ENCODE assay signal across 26 mouse cellular contexts in genomic region chr1:165948214-165948813, GRCm38 (mm10). TPM values are rescaled to one million over a fixed set of nuclear protein-coding genes. Genes with fewer than 3 reads are reported as not detected.
DNase-seq lines count a peak whose midpoint lies in the region; ATAC-seq and TF ChIP-seq lines count a peak whose summit lies in the region.
"Had no signal": no experiment of that assay in that cellular context is flagged by ENCODE, and none has a peak within 500 bp of the region (broad histone marks: within the 10 kb centered on the region; RNA-seq: fewer than 3 reads in every experiment).

No protein-coding gene starts in this region.

- H3K4me3 ChIP-seq in hindbrain, postnatal 0 days (ENCODE audit: low read length): no peak overlapping the region
- no peak overlapping the region for H3K4me3 ChIP-seq in hindbrain, embryonic 12.5 days
- H3K4me3 ChIP-seq in forebrain, embryonic 15.5 days: no peak overlapping the region
- H3K4me3 ChIP-seq: heart, embryonic 10.5 days; layer of hippocampus, adult 2 months; left cerebral cortex, adult 2 months; limb, embryonic 12.5 days; liver, embryonic 13.5 days; lung, embryonic 15.5 days; midbrain, embryonic 12.5 days; stomach, embryonic 15.5 days had no signal

- H3K9ac ChIP-seq in hindbrain, postnatal 0 days (replicated peaks; ENCODE audit: low read length): no peak overlapping the region
- no peak overlapping the region for H3K9ac ChIP-seq in hindbrain, embryonic 12.5 days
- no peak overlapping the region for H3K9ac ChIP-seq in forebrain, embryonic 15.5 days (replicated peaks)
- H3K9ac ChIP-seq: hindbrain, embryonic 14.5 days; limb, embryonic 12.5 days; liver, embryonic 13.5 days; lung, embryonic 15.5 days; midbrain, embryonic 12.5 days; stomach, embryonic 15.5 days had no signal

- no peak overlapping the region for H3K4me2 ChIP-seq in hindbrain, postnatal 0 days (ENCODE audit: low read depth, low read length)
- H3K4me2 ChIP-seq in hindbrain, embryonic 12.5 days (replicated peaks): no peak overlapping the region
- no peak overlapping the region for H3K4me2 ChIP-seq in forebrain, embryonic 15.5 days (replicated peaks)
- H3K4me2 ChIP-seq: hindbrain, embryonic 14.5 days; limb, embryonic 12.5 days; liver, embryonic 13.5 days; lung, embryonic 15.5 days; midbrain, embryonic 12.5 days; stomach, embryonic 15.5 days had no signal

- no peak for TF ChIP-seq POLR2A in brain, embryonic 14.5 days (IDR thresholded peaks at IDR 0.05; ENCODE audit: borderline replicate concordance, extremely low read depth, insufficient read depth, insufficient read length, poor library complexity, severe bottlenecking)

- H3K36me3 ChIP-seq in hindbrain, postnatal 0 days (ENCODE audit: insufficient read depth, low read length): no peaks in the 10 kb centered on the region
- H3K36me3 ChIP-seq in hindbrain, embryonic 12.5 days: no peaks in the 10 kb centered on the region
- no peaks in the 10 kb centered on the region for H3K36me3 ChIP-seq in forebrain, embryonic 15.5 days
- H3K36me3 ChIP-seq: limb, embryonic 12.5 days; liver, embryonic 13.5 days; lung, embryonic 15.5 days; midbrain, embryonic 12.5 days; stomach, embryonic 15.5 days had no signal

- WGBS in hindbrain, postnatal 0 days: 48% methylated on average over 2 of the region's 2 CpGs
- WGBS in hindbrain, embryonic 12.5 days: 41% methylated on average over 2 of the region's 2 CpGs
- 3% methylated on average over 2 of the region's 2 CpGs for WGBS in forebrain, embryonic 15.5 days

- no peaks in the 10 kb centered on the region for H3K4me1 ChIP-seq in hindbrain, postnatal 0 days (ENCODE audit: insufficient read depth, low read length)
- H3K4me1 ChIP-seq in hindbrain, embryonic 12.5 days: no peaks in the 10 kb centered on the region
- H3K4me1 ChIP-seq in forebrain, embryonic 15.5 days: 0 out of 2 replicates have a peak, but pooled peaks cover 6% of the 10 kb centered on the region
- H3K4me1 ChIP-seq: limb, embryonic 12.5 days; liver, embryonic 13.5 days; lung, embryonic 15.5 days; stomach, embryonic 15.5 days had no signal

- no peak for ATAC-seq in hindbrain, postnatal 0 days
- no peak for ATAC-seq in hindbrain, embryonic 12.5 days (ENCODE audit: low FRiP score)
- peak; percentile 61; the same call in 1 of the 2 replicates for ATAC-seq in forebrain, embryonic 15.5 days (replicated peaks)
- ATAC-seq: intestine, postnatal 0 days had no signal

- no peak overlapping the region for H3K27ac ChIP-seq in hindbrain, postnatal 0 days
- no peak overlapping the region for H3K27ac ChIP-seq in hindbrain, embryonic 12.5 days
- H3K27ac ChIP-seq in forebrain, embryonic 15.5 days (replicated peaks): no peak overlapping the region
- H3K27ac ChIP-seq: heart, embryonic 10.5 days; hindbrain, embryonic 14.5 days; kidney, postnatal 0 days; layer of hippocampus, adult 2 months; left cerebral cortex, adult 2 months; limb, embryonic 12.5 days; liver, embryonic 13.5 days; lung, embryonic 15.5 days; macrophage; midbrain, embryonic 12.5 days; stomach, embryonic 15.5 days had no signal

- H3K9me3 ChIP-seq in hindbrain, postnatal 0 days (ENCODE audit: low read length): no peaks in the 10 kb centered on the region
- no peaks in the 10 kb centered on the region for H3K9me3 ChIP-seq in hindbrain, embryonic 12.5 days (replicated peaks)
- H3K9me3 ChIP-seq in forebrain, embryonic 15.5 days: no peaks in the 10 kb centered on the region
- H3K9me3 ChIP-seq: heart, embryonic 10.5 days; limb, embryonic 12.5 days; liver, embryonic 13.5 days; lung, embryonic 15.5 days; midbrain, embryonic 12.5 days; stomach, embryonic 15.5 days had no signal

- TF ChIP-seq CTCF in hindbrain, postnatal 0 days (IDR thresholded peaks at IDR 0.05; ENCODE audit: low read depth): no peak
- no peak for TF ChIP-seq CTCF in brain, embryonic 14.5 days (IDR thresholded peaks at IDR 0.05; ENCODE audit: borderline replicate concordance, extremely low read depth, insufficient read depth, insufficient read length)

- peak; percentile 13 for DNase-seq in hindbrain, postnatal 0 days (ENCODE audit: low spot score)
- DNase-seq in A20 (ENCODE audit: low read depth, low spot score): peak; percentile 91
- DNase-seq in brain, embryonic 14.5 days (ENCODE audit: low read depth): peak; percentile 84
- no peak for DNase-seq in layer of hippocampus, postnatal 25 days (ENCODE audit: extremely low spot score in 1 of 2, low spot score in 1 of 2)
- DNase-seq in testis, postnatal 10 days (ENCODE audit: low spot score): no peak
- DNase-seq in T-cell, adult 2 months (ENCODE audit: low spot score): no peak
- DNase-seq: adrenal gland, adult 8-10 months; cerebellum, adult 11-12 months; cerebellum, postnatal 36 days; gastrocnemius, postnatal 36 days; heart, postnatal 10 days; liver, embryonic 13.5 days; thymus, postnatal 14 days had no signal

- H3K27me3 ChIP-seq in hindbrain, postnatal 0 days (ENCODE audit: insufficient read depth, low read length): no peaks in the 10 kb centered on the region
- H3K27me3 ChIP-seq in hindbrain, embryonic 12.5 days: no peaks in the 10 kb centered on the region
- no peaks in the 10 kb centered on the region for H3K27me3 ChIP-seq in forebrain, embryonic 15.5 days
- H3K27me3 ChIP-seq: limb, embryonic 12.5 days; liver, embryonic 13.5 days; lung, embryonic 15.5 days; midbrain, embryonic 12.5 days; stomach, embryonic 15.5 days had no signal

RNA-seq across cellular contexts. Expression of gene Pou2f1, which starts 54.2 kb away (rescaled TPM):
- total RNA-seq in hindbrain, postnatal 0 days (2014; rRNA removed): 26.7 and 29.6 TPM in 2 replicates
- 12.5 and 13.9 TPM in 2 replicates for polyA plus RNA-seq in hindbrain, postnatal 0 days (2015; fragmentation: Nextera tagmentation; extraction: Ambion mirVana)
- polyA plus RNA-seq in hindbrain, embryonic 12.5 days (2016; fragmentation: Nextera tagmentation; extraction: Ambion mirVana): 18.9 and 21.0 TPM in 2 replicates
- 16.0 and 21.2 TPM in 2 replicates for polyA plus RNA-seq in brain, embryonic 14.5 days (2012; rRNA removed)
- 21.9 and 22.8 TPM in 2 replicates for polyA plus RNA-seq in forebrain, embryonic 15.5 days (2015; fragmentation: Nextera tagmentation; extraction: Ambion mirVana)
- 10 to 100 TPM; 14.5 to 21.8 TPM for total RNA-seq in layer of hippocampus, postnatal 25 days (2021)

Comparison
In these comparisons a context has a peak if more than half of its experiments do, and no peak if none do; other contexts are left out.
1. DNase-seq: peak in hindbrain, postnatal 0 days (single experiment), A20 (single experiment) and brain, embryonic 14.5 days (single experiment); none in layer of hippocampus, postnatal 25 days (0 of 2), testis, postnatal 10 days (single experiment) and T-cell, adult 2 months (single experiment).